Mouse (Mus musculus) splenic B cell, adult 2 months (primary cell): Measurements from ENCODE around the gene Guca1b.

Experiments used
- DNase-seq: peaks from one replicate; pipeline ENCODE4 v3.0.0-alpha.2; 2011; ENCODE audit warnings: low read depth, low spot score
- H3K27me3 ChIP-seq: 2 replicates; pipeline ENCODE4 v1.6.1; 2012; ENCODE audit warnings: mild to moderate bottlenecking, low read length, moderate library complexity, mixed read lengths; ENCODE audit not compliant: control insufficient read depth, poor library complexity, insufficient read depth, severe bottlenecking
- H3K36me3 ChIP-seq: 2 replicates; pipeline ENCODE4 v1.6.1; 2012; ENCODE audit warnings: mild to moderate bottlenecking, low read length, moderate library complexity, mixed read lengths; ENCODE audit not compliant: control insufficient read depth, poor library complexity, insufficient read depth, severe bottlenecking

The Guca1b gene

GRCm38 (mm10) chr17:47436156-47436906 is 51.1 kb downstream of the Guca1b start, which contains the start of gene AI661453:
Gene AI661453, plus strand, starts transcription at chr17:47436615.
- no peaks in the 10 kb centered on the region for H3K27me3 ChIP-seq
- DNase-seq: no peak
- H3K36me3 ChIP-seq: no peaks in the 10 kb centered on the region

- Histone ChIP-seq H3K27me3 (no peaks in the 10 kb centered on the region), H3K36me3 (no peaks in the 10 kb centered on the region)
- DNase-seq: no peak
Measured at GRCm38 (mm10) chr17:47436907-47437547, 51.8 kb downstream of the Guca1b start, which contains the start of gene 1700001C19Rik. Gene 1700001C19Rik, minus strand, starts transcription at chr17:47437376.

GRCm38 (mm10) chr17:47438611-47439010 is 53.4 kb downstream of the Guca1b start:
- no peak for DNase-seq
- Histone ChIP-seq H3K36me3 (no peaks in the 10 kb centered on the region), H3K27me3 (no peaks in the 10 kb centered on the region)

- DNase-seq: no peak
- Histone ChIP-seq H3K27me3 (no peaks in the 10 kb centered on the region), H3K36me3 (no peaks in the 10 kb centered on the region)
Measured at GRCm38 (mm10) chr17:47439396-47440028, 54.3 kb downstream of the Guca1b start.

- no peak for DNase-seq
- Histone ChIP-seq H3K27me3 (no peaks in the 10 kb centered on the region), H3K36me3 (no peaks in the 10 kb centered on the region)
Measured at GRCm38 (mm10) chr17:47440359-47440890, 55.2 kb downstream of the Guca1b start.

- DNase-seq: peak; percentile 18
- Histone ChIP-seq H3K36me3 (no peaks in the 10 kb centered on the region), H3K27me3 (no peaks in the 10 kb centered on the region)
Measured at GRCm38 (mm10) chr17:47441296-47442051, 56.3 kb downstream of the Guca1b start.

- Histone ChIP-seq H3K36me3 (no peaks in the 10 kb centered on the region), H3K27me3 (no peaks in the 10 kb centered on the region)
- no peak for DNase-seq
Measured at GRCm38 (mm10) chr17:47442271-47442670, 57.1 kb downstream of the Guca1b start.
